Mouse (Mus musculus): ENCODE measurements around the gene Bend6.

GRCm38 (mm10) chr1:33939828-33940227, 32.2 kb upstream of the Bend6 start:
- TF ChIP-seq POLR2A (IDR thresholded peaks at IDR 0.05; ENCODE audit: insufficient read depth, low read length) (no peak), EP300 (IDR thresholded peaks at IDR 0.05; ENCODE audit: insufficient read depth, low read depth, low read length) (no peak)
